Mouse (Mus musculus): Measurements from ENCODE around the gene Zp2.

Zp2 gene

DNA sequence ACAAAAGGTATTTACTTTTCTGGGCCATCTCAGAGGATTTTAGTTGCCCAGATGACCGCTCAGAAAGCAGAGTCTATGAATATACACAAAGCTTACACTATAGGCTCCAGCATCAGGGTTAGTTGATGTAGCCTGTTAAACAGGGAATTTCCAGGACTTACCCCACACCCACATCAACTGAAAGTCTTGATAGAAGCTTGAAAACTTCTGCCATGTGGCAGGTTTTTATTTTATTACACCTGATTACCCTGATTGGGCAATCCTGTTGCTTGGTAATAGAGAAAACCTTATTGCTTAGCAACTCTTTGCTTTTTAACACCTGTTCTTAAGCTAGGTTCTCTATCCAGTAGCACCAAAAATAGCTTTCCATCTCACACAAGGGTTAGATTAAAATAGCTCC, 2.3 kb downstream of the Zp2 start:
- no peak for DNase-seq (ENCODE audit: low spot score)

GRCm38 (mm10) chr7:120128951-120129350, 16.1 kb downstream of the Zp2 start:
- DNase-seq (ENCODE audit: low spot score), result no peak

DNA sequence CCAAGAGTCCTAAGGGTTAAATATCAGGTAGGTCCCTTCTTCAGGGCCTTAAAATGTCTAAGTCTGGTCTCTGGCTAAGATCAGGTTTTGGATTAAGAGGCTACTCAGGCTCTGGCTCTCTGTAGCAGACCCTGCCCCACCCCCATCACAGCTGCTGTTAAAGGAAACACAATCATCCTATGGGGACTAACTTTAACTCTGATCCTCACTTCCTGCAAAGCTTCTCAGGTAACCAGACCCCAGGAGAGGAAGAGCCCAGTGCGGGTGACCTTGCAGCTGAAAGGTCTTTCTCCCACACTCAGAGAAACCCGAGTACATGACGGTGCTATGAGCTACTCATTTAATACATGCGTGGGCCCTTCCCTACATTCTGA, 17.4 kb downstream of the Zp2 start:
- DNase-seq (ENCODE audit: low spot score), result no peak

- DNase-seq (ENCODE audit: low spot score), result no peak
These were observed 18.0 kb downstream of the Zp2 start for GRCm38 (mm10) chr7:120126976-120127685.

DNA sequence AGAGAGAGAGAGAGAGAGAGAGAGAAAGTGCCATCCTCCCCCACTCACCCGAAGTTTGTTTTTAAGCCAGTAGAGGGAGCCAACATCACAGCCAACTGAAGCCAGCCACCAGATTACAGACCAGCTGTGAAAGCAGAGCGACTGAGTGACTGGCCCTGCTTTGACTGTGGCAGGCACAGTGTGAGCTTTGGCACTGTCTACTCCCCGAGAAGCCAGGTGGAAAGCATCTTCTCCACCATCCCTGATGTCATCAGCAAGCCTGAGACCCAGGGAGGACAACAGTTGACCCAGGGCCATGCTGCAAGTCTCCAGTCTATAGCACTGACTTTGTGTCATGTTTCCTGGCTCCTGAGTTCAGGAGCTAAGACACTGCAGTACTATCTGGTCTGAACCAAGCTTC, 20.2 kb downstream of the Zp2 start:
- DNase-seq (ENCODE audit: low spot score), result peak; percentile 76

GRCm38 (mm10) chr7:120123776-120124175, 21.3 kb downstream of the Zp2 start:
- no peak for DNase-seq (ENCODE audit: low spot score)

DNA sequence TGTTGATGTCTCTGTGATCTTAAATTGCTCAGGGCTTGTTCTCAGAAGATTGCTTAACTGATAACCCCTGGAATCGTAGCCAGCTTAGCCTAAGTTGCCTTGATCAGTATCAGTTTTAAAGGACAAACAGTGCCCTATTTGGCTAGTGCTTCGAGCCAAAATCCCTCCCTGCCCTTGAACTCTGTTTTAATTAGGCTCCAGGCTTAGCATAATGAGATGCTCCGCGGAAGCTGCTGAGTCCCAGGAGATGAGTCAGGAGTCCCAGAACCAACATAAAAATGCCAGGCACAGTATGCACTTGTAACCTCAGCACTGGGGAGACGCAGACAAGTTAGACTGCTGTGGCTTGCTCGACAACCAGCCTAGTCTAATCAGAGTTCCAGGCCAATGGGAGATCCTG, 27.6 kb downstream of the Zp2 start:
- DNase-seq (ENCODE audit: low spot score), result no peak

- no peak for DNase-seq (ENCODE audit: low spot score)
These were observed 28.1 kb downstream of the Zp2 start for GRCm38 (mm10) chr7:120116976-120117375.

DNA sequence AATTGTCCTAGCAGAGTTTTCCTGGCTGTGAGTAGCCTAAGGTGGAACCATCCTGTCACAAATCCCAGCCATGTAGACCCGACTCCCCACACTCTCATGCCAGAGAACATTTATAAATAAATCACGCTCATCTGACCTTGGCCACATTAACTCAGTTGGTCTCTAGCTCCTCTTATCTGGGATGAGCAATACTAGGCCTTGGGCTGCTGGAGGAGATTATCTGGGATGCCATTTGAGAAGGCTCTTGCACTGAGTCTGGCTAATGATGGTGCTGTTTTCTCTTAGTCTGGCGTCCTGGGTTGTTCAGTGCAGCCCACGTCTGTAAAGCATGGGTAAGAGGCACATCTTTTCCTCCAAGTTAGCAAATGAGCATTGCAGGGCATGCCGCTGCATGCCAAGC, 35.4 kb downstream of the Zp2 start:
- no peak for DNase-seq (ENCODE audit: low spot score)

- DNase-seq (ENCODE audit: low spot score), result no peak
These were observed 38.7 kb downstream of the Zp2 start for GRCm38 (mm10) chr7:120106356-120106755.

- no peak for DNase-seq (ENCODE audit: low spot score)
These were observed 40.1 kb downstream of the Zp2 start for GRCm38 (mm10) chr7:120104975-120105374.

DNA sequence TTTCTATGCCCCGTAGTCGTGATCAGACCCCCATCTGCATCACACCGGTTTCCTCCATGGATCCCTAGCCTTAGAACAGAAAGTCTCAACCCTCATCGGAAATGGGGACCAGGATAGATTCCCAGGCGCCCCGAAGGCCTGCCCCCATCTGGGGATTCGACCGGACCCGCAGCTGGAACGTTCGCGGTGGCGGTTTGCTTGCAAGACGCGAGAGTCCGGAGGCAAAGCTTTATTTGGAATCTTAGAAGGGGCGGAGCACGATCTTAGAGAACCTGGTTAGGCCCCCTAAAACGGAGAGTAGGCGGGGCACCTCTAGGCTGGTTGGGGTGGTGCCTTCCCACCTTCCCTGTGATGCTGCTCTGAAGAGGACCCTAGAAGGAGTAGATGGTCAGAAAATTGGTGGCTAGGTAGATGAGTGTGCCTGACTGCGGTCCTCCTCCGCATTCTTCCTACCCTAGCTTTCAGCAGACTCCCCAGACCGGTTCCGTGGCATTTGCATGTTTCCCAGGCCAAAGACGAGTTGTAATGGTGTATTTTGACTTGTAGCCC, 42.0 kb downstream of the Zp2 start:
- peak; percentile 60 for DNase-seq (ENCODE audit: low spot score)

DNA sequence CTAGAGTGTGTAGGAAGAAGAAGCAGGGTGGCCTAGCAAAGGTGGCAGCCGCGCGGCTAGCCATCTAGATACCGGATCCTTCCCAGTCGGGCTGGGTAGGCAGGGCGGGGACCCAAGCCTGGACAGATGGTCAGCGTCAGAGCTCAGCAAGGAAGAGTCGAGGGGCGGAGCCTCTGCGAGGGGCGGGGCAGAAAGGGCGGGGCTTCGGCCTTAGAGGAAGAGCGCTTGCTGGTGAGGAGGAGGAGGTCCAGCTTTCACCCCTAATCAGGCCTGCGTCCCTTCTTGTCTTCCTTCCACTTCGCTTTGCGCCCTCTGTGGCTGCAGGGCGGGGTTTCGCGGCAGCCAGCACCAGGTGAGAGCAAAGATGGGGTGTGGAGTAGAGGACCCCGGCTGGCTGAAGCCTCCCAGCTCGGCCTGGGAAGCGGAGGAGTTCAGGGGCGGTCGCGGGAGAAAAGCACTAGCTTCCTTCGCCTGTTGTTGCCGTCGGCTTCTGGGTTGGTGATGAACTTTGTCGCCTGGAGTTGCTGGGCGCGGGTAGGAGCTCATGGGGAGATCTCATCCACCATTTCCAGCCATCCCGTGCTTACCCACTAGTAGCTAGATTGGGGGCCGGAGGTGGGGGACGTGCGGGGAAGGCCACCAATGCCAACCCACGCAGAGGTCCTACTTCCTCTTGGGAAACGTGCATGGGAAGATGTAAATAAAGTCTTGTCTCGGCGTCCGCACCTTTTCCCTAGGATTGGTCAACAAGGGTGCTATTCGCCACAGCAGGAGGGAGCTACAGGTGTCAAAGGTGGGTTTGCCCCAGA, 42.7 kb downstream of the Zp2 start, which contains the start of gene Tmem159:
Gene Tmem159, plus strand, starts transcription at position 190 of the 809 bp plus-strand sequence.
- DNase-seq (ENCODE audit: low spot score), result peak; percentile 96

- peak; percentile 86 for DNase-seq (ENCODE audit: low spot score)
These were observed 46.7 kb downstream of the Zp2 start for GRCm38 (mm10) chr7:120098403-120098802.

- peak; percentile 75 for DNase-seq (ENCODE audit: low spot score)
These were observed 47.2 kb downstream of the Zp2 start for GRCm38 (mm10) chr7:120097845-120098244.

DNA sequence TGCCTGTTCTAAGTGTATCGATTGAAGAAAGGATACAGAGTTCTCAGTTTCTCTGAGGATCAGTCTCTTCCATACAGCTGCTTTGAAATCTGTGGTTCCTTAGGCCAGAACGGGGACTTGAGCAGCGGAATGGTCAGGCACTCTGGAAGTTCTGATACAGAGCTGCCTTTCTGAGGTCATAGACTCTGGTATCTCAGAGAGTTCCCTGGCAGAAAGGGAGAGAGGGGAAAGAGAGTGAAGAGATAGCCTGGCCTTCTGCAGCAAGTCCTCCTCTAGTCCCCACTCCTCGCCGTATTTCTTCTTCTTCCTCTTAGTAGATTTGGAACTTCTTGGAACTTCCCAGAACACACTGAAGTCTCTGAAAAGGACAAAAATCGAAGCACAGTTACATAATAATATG, 49.9 kb downstream of the Zp2 start, which contains the start of gene Dnah3:
Gene Dnah3, minus strand, starts transcription at position 101 of the 400 bp plus-strand sequence.
- no peak for DNase-seq (ENCODE audit: low spot score)

DNA sequence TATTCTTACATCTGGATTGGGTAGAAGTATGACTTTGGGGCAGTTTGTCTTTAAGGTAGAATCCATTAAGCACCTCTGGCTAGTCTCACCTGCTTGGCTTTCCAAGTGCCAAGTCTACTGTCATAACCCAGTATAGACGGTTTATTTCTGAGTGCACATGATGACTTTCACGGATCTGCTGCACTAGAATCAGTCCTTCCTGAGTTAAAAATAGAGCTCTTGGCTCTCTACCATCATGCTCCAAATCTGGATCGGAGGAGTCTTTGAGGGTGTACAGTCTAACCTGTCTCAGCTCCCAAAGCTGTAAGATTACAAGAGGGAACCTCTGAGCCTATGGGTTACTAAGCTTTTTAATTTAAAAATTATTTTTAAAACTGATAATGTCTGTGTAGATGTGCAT, 50.9 kb downstream of the Zp2 start:
- DNase-seq (ENCODE audit: low spot score), result no peak

- no peak for DNase-seq (ENCODE audit: low spot score)
These were observed 52.1 kb downstream of the Zp2 start for GRCm38 (mm10) chr7:120093033-120093432.

GRCm38 (mm10) chr7:120080177-120080576, 64.9 kb downstream of the Zp2 start:
- DNase-seq (ENCODE audit: low spot score), result no peak

Data from testis, postnatal 10 days (tissue).